Mouse (Mus musculus) CH12.LX (cell line): ENCODE results near the gene Tub. TPM values are rescaled to one million over a fixed set of nuclear protein-coding genes. Genes with fewer than 3 reads are reported as not detected.

ENCODE experiments used
- DNase-seq: peaks from one replicate; pipeline ENCODE4 v3.0.0-alpha.2; 2013; ENCODE audit errors: extremely low read depth
- H3K27ac ChIP-seq: 2 replicates; pipeline ENCODE4 v1.5.1; 2012; ENCODE audit warnings: low read depth, mild to moderate bottlenecking, control low read depth, moderate library complexity; ENCODE audit not compliant: insufficient read depth
- H3K27me3 ChIP-seq: replicated peaks from 2 replicates; pipeline ENCODE3; 2012; ENCODE audit warnings: inconsistent platforms
- H3K36me3 ChIP-seq, 2 experiments: replicated peaks in 1 of 2; 2 replicates each; pipeline versions ENCODE3 to v1.6.1; 2012; ENCODE audit warnings: inconsistent platforms in 1 of 2, low read length in 1 of 2, mild to moderate bottlenecking in 1 of 2, mixed read lengths in 1 of 2, moderate library complexity in 1 of 2; ENCODE audit not compliant: control insufficient read depth in 1 of 2, insufficient read depth in 1 of 2
- H3K4me1 ChIP-seq, 2 experiments: 2 replicates each; pipeline ENCODE4 v1.6.1; 2012; ENCODE audit warnings: inconsistent platforms in 1 of 2, moderate library complexity in 1 of 2; ENCODE audit not compliant: insufficient read depth in 2 of 2, control insufficient read depth in 1 of 2
- H3K4me2 ChIP-seq: 2 replicates; pipeline ENCODE4 v1.6.1; 2012; ENCODE audit warnings: low read depth, mild to moderate bottlenecking, control low read depth; ENCODE audit not compliant: poor library complexity, insufficient read depth, severe bottlenecking
- H3K4me3 ChIP-seq, 3 experiments: fragments of 150-350 bp in 1 of 3; sonication (generic) in 1 of 3; replicated peaks in 1 of 3; 2 replicates each; pipeline versions ENCODE3 to v1.5.1; 2011 to 2012; ENCODE audit warnings: low read depth in 2 of 3, low read length in 2 of 3, mild to moderate bottlenecking in 2 of 3, moderate library complexity in 2 of 3, control low read depth in 1 of 3, improper control_type of control experiment in 1 of 3, inconsistent platforms in 1 of 3, mixed read lengths in 1 of 3; ENCODE audit not compliant: poor library complexity in 1 of 3
- H3K79me2 ChIP-seq: replicated peaks from 2 replicates; pipeline ENCODE4 v1.6.1; 2012; ENCODE audit warnings: mild to moderate bottlenecking, moderate library complexity; ENCODE audit not compliant: control insufficient read depth, poor library complexity, insufficient read depth, severe bottlenecking; ENCODE audit errors: extremely low read depth
- H3K9ac ChIP-seq: 2 replicates; pipeline ENCODE4 v1.6.1; 2012; ENCODE audit warnings: low read depth, mild to moderate bottlenecking, control low read depth, moderate library complexity; ENCODE audit not compliant: insufficient read depth
- H3K9me3 ChIP-seq: replicated peaks from 2 replicates; pipeline ENCODE3; 2012; ENCODE audit warnings: low read length, inconsistent platforms, mixed read lengths
- CHD2 ChIP-seq: IDR thresholded peaks from 2 replicates; pipeline ENCODE4 v1.6.1; 2011; ENCODE audit warnings: low read length, improper control_type of control experiment
- GABPA ChIP-seq: IDR thresholded peaks from 2 replicates; pipeline ENCODE4 v1.6.1; 2012; ENCODE audit warnings: low read depth, low read length, improper control_type of control experiment, inconsistent platforms; ENCODE audit not compliant: insufficient replicate concordance
- HCFC1 ChIP-seq: IDR thresholded peaks from 2 replicates; pipeline ENCODE4 v1.6.1; 2012; ENCODE audit warnings: low read depth, mild to moderate bottlenecking, inconsistent platforms, low read length, improper control_type of control experiment
- JUN ChIP-seq: IDR thresholded peaks from 2 replicates; pipeline ENCODE4 v1.6.1; 2011; ENCODE audit warnings: low read depth, mild to moderate bottlenecking, low read length, improper control_type of control experiment, moderate library complexity; ENCODE audit not compliant: insufficient read depth
- JUND ChIP-seq: conservative IDR thresholded peaks from 2 replicates; pipeline ENCODE4 v1.6.1; 2011; ENCODE audit warnings: low read depth, low read length, improper control_type of control experiment
- MAFK ChIP-seq: IDR thresholded peaks from 2 replicates; pipeline ENCODE4 v1.6.1; 2011; ENCODE audit warnings: low read length, improper control_type of control experiment; ENCODE audit not compliant: insufficient replicate concordance
- MAX ChIP-seq: IDR thresholded peaks from 2 replicates; pipeline ENCODE4 v1.6.1; 2011; ENCODE audit warnings: low read length, improper control_type of control experiment
- MAZ ChIP-seq: IDR thresholded peaks from 2 replicates; pipeline ENCODE4 v1.6.1; 2012; ENCODE audit warnings: low read depth, mild to moderate bottlenecking, inconsistent platforms, low read length, improper control_type of control experiment, moderate library complexity
- MXI1 ChIP-seq: IDR thresholded peaks from 2 replicates; pipeline ENCODE4 v1.6.1; 2011; ENCODE audit warnings: mild to moderate bottlenecking, low read depth, low read length, improper control_type of control experiment
- PAX5 ChIP-seq: IDR thresholded peaks from 2 replicates; pipeline ENCODE4 v1.6.1; 2012; ENCODE audit warnings: low read length, inconsistent platforms, mixed read lengths
- POLR2A ChIP-seq: IDR thresholded peaks from 2 replicates; pipeline ENCODE4 v1.6.1; 2011; ENCODE audit warnings: low read depth, mild to moderate bottlenecking, improper control_type of control experiment, low read length
- POLR2AphosphoS2 ChIP-seq: IDR thresholded peaks from 2 replicates; pipeline ENCODE4 v1.6.1; 2011; ENCODE audit warnings: low read depth, low read length, improper control_type of control experiment
- RAD21 ChIP-seq: IDR thresholded peaks from 2 replicates; pipeline ENCODE4 v1.6.1; 2011; ENCODE audit warnings: low read depth, mild to moderate bottlenecking, low read length, improper control_type of control experiment, moderate library complexity
- RCOR1 ChIP-seq: conservative IDR thresholded peaks from 2 replicates; pipeline ENCODE4 v1.6.1; 2012; ENCODE audit warnings: low read depth, mild to moderate bottlenecking, inconsistent platforms, low read length, improper control_type of control experiment
- TBP ChIP-seq: conservative IDR thresholded peaks from 2 replicates; pipeline ENCODE4 v1.6.1; 2011; ENCODE audit warnings: low read depth, low read length, improper control_type of control experiment
- TCF12 ChIP-seq: IDR thresholded peaks from 2 replicates; pipeline ENCODE4 v1.6.1; 2014; ENCODE audit warnings: low read depth, mild to moderate bottlenecking, inconsistent platforms, low read length, improper control_type of control experiment
- ZC3H11A ChIP-seq: IDR thresholded peaks from 2 replicates; pipeline ENCODE4 v1.6.1; 2012; ENCODE audit warnings: low read depth, mild to moderate bottlenecking, inconsistent platforms, low read length, improper control_type of control experiment
- ZKSCAN1 ChIP-seq: IDR thresholded peaks from 2 replicates; pipeline ENCODE4 v1.6.1; 2012; ENCODE audit warnings: low read depth, inconsistent platforms, low read length, improper control_type of control experiment, borderline replicate concordance
- ZMIZ1 ChIP-seq: IDR thresholded peaks from 2 replicates; pipeline ENCODE4 v1.6.1; 2012; ENCODE audit warnings: low read depth, mild to moderate bottlenecking, inconsistent platforms, low read length, improper control_type of control experiment
- dilution Hi-C: fragments of 300-500 bp; cut with MboI; formaldehyde crosslinking; loops from 2 replicates; pipeline ENCODE4 v1.14.3; 2020; ENCODE audit warnings: low sequenced_read_pairs; ENCODE audit not compliant: extremely low pct_unique_long_range_greater_than_20kb, extremely low pct_ligation_motif_present
- in situ Hi-C: fragments of 300-500 bp; cut with MboI; formaldehyde crosslinking; loops from 3 replicates; pipeline ENCODE4 v1.14.3; 2019; ENCODE audit warnings: low sequenced_read_pairs, low pct_ligation_motif_present, low pct_unique_long_range_greater_than_20kb, mixed read lengths
- polyA plus RNA-seq: library from polyadenylated mRNA; unstranded; fragments of >175 nt; gene quantifications from 2 replicates; pipeline ENCODE4 v1.2.1, GENCODE M21; 2012; ENCODE audit warnings: low read depth; ENCODE audit not compliant: insufficient read length
- total RNA-seq, 2 experiments: library from RNA; depleted of rRNA; stranded (reverse); fragments of 300-350 nt in 1 of 2; fragments of >200 nt in 1 of 2; gene quantifications; 2 replicates each; pipeline ENCODE4 v1.2.3; 2012 to 2014

Tub gene
- total and polyA plus RNA-seq, 3 experiments: 0.13 TPM; not detected in 2

DNA sequence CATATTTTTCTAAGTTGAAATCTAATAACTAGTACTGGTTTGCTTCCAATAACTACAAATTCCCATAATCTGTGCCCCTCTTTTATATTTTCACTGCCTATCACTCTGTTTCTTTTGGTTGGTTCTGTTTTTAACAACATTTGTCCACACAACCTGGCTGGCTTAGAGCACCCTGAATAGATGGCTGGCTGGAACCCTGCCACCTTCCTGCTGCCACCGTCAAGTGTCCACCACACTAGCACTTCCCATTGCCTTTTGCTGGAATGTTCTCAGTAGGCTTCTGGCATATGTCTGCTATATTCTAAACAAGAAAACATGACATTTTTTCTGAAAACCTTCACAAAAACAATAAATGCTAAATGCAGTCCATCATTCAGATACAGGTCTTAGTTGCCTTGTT lies 100.7 kb downstream of the Tub start:
- Histone ChIP-seq H3K79me2 (no peaks in the 10 kb centered on the region), H3K4me2 (no peak overlapping the region), H3K9me3 (no peaks in the 10 kb centered on the region), H3K4me3 (no peak overlapping the region), H3K27ac (no peak overlapping the region), H3K36me3 (no peaks in the 10 kb centered on the region), H3K27me3 (peaks cover 66% of the 10 kb centered on the region), H3K9ac (no peak overlapping the region), H3K4me1 (no peaks in the 10 kb centered on the region)
- no peak for DNase-seq
- in situ Hi-C loops: no loop called here
- TF ChIP-seq TCF12 (no peak), POLR2AphosphoS2 (no peak), MAX (no peak), CHD2 (no peak), TBP (no peak), MXI1 (no peak)
- dilution Hi-C loops: no loop called here

DNA sequence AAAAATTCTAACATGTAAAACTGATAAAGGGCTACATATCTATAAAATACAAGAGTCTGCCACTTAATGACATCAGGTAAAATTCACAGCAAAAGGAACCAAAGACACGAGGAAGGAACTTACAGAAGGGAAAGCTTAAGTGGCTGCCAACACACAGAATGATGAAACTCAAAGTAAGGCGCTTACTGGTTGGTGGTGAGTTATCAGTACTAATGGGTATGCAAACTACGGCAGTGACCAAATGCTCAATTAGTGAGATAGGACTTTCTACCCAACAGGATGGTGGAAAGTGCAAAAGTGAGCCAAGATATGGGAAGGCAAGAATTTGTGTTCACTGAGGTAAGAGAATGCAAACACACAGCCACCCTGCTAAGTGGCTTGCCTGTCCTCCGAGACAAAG lies 109.4 kb downstream of the Tub start:
- H3K4me3 ChIP-seq: no peak overlapping the region
- H3K9ac ChIP-seq: no peak overlapping the region
- peaks cover 58% of the 10 kb centered on the region for H3K27me3 ChIP-seq
- dilution Hi-C loops: no loop called here
- H3K4me2 ChIP-seq: no peak overlapping the region
- peaks cover 0 to 7% of the 10 kb centered on the region in 2 experiments; a peak in 1 of 4 replicates for H3K4me1 ChIP-seq
- H3K27ac ChIP-seq: no peak overlapping the region
- no peaks in the 10 kb centered on the region for H3K36me3 ChIP-seq
- no peak for TF ChIP-seq MAX
- TF ChIP-seq POLR2A: no peak
- no peak for TF ChIP-seq RCOR1
- no peak for TF ChIP-seq ZKSCAN1
- TF ChIP-seq JUND: no peak
- TF ChIP-seq JUN: no peak
- TF ChIP-seq MAZ: no peak
- TF ChIP-seq ZMIZ1: no peak
- no peak for TF ChIP-seq MAFK
- TF ChIP-seq TCF12: no peak
- no peak for TF ChIP-seq POLR2AphosphoS2
- no peak for TF ChIP-seq HCFC1
- no peak for TF ChIP-seq CHD2
- TF ChIP-seq MXI1: no peak
- TF ChIP-seq GABPA: no peak
- no peak for TF ChIP-seq RAD21
- no peak for TF ChIP-seq ZC3H11A
- TF ChIP-seq PAX5: no peak
- TF ChIP-seq, all 38 proteins: peak for 0
- Histone ChIP-seq H3K79me2 (no peaks in the 10 kb centered on the region), H3K9me3 (no peaks in the 10 kb centered on the region)
- no peak for DNase-seq
- in situ Hi-C loops: no loop called here
